Mouse (Mus musculus) T-helper 1 cell (primary cell): ENCODE measurements around the gene Mdp1.

Experiments
- in situ Hi-C: fragments of 300-600 bp; cut with MboI, MseI; formaldehyde crosslinking; loops from one replicate; pipeline ENCODE4 v1.15.1; 2025; ENCODE audit warnings: high pct_unique_total_duplicates

Gene Mdp1

GRCm38 (mm10) chr14:55659960-55660573 is at the start of gene Mdp1:
Gene Mdp1 (minus strand): TSS chr14:55660508.
- in situ Hi-C loops = no loop called here

- in situ Hi-C loops = loop anchor here (25.0 kb wide), 1 partner anchor 853 kb away; no protein-coding TSS in a partner anchor
Measured at GRCm38 (mm10) chr14:55709509-55709908, 49.2 kb upstream of the Mdp1 start.

GRCm38 (mm10) chr14:55707397-55707796 is 47.1 kb upstream of the Mdp1 start:
- in situ Hi-C loops = loop anchor here (25.0 kb wide), 1 partner anchor 855 kb away; no protein-coding TSS in a partner anchor

- in situ Hi-C loops = loop anchor here (25.0 kb wide), 1 partner anchor 856 kb away; no protein-coding TSS in a partner anchor
Measured at GRCm38 (mm10) chr14:55706051-55706600, 45.8 kb upstream of the Mdp1 start.

- in situ Hi-C loops = loop anchor here (25.0 kb wide), 1 partner anchor 860 kb away; no protein-coding TSS in a partner anchor
Measured at GRCm38 (mm10) chr14:55702761-55703160, 42.5 kb upstream of the Mdp1 start.

GRCm38 (mm10) chr14:55701131-55701530 is 40.8 kb upstream of the Mdp1 start:
- in situ Hi-C loops = loop anchor here (25.0 kb wide), 1 partner anchor 861 kb away; no protein-coding TSS in a partner anchor

GRCm38 (mm10) chr14:55697226-55697625 is 36.9 kb upstream of the Mdp1 start:
- in situ Hi-C loops = no loop called here

GRCm38 (mm10) chr14:55689433-55689832 is 29.1 kb upstream of the Mdp1 start:
- in situ Hi-C loops = no loop called here

- in situ Hi-C loops = loop anchor here (5.0 kb wide), 1 partner anchor 60 kb away; no protein-coding TSS in a partner anchor
Measured at GRCm38 (mm10) chr14:55682118-55682493, 21.8 kb upstream of the Mdp1 start.

- in situ Hi-C loops = loop anchor here (5.0 kb wide), 1 partner anchor 61 kb away; no protein-coding TSS in a partner anchor
Measured at GRCm38 (mm10) chr14:55681160-55682117, 21.1 kb upstream of the Mdp1 start, which contains the start of gene Tinf2. Gene Tinf2 (minus strand): TSS chr14:55681820.

GRCm38 (mm10) chr14:55677615-55678014 is 17.3 kb upstream of the Mdp1 start:
- in situ Hi-C loops = no loop called here

- in situ Hi-C loops = no loop called here
Measured at GRCm38 (mm10) chr14:55672741-55673060, 12.4 kb upstream of the Mdp1 start.

- in situ Hi-C loops = no loop called here
Measured at GRCm38 (mm10) chr14:55671833-55672740, 11.8 kb upstream of the Mdp1 start, which contains the start of the genes Gmpr2 and Nedd8. Gene Gmpr2 (plus strand): TSS chr14:55671941. Gene Nedd8 (minus strand): TSS chr14:55672124.

GRCm38 (mm10) chr14:55671486-55671832 is 11.2 kb upstream of the Mdp1 start:
- in situ Hi-C loops = no loop called here

- in situ Hi-C loops = no loop called here
Measured at GRCm38 (mm10) chr14:55660636-55661035, 328 bp upstream of the Mdp1 start.

- in situ Hi-C loops = no loop called here
Measured at GRCm38 (mm10) chr14:55658011-55658410, 2.3 kb downstream of the Mdp1 start.

- in situ Hi-C loops = no loop called here
Measured at GRCm38 (mm10) chr14:55656935-55657334, 3.4 kb downstream of the Mdp1 start.

GRCm38 (mm10) chr14:55651528-55651927 is 8.8 kb downstream of the Mdp1 start:
- in situ Hi-C loops = no loop called here

- in situ Hi-C loops = no loop called here
Measured at GRCm38 (mm10) chr14:55649884-55650283, 10.4 kb downstream of the Mdp1 start, which contains the start of gene Tssk4. Gene Tssk4 (plus strand): TSS chr14:55650184.

- in situ Hi-C loops = no loop called here
Measured at GRCm38 (mm10) chr14:55644261-55644888, 15.9 kb downstream of the Mdp1 start.
